Mouse (Mus musculus) right cerebral cortex, postnatal 4 days (tissue): Measurements from ENCODE around the gene Pick1.

Experiments used
- DNase-seq: peaks from one replicate; pipeline ENCODE4 v3.0.0-alpha.2; 2022

The Pick1 gene

GRCm38 (mm10) chr15:79271124-79271746, 42.3 kb downstream of the Pick1 start:
- DNase-seq = peak; percentile 70

GRCm38 (mm10) chr15:79273020-79273419, 44.0 kb downstream of the Pick1 start:
- no peak for DNase-seq

- no peak for DNase-seq
Measured at GRCm38 (mm10) chr15:79277728-79278127, 48.8 kb downstream of the Pick1 start.

DNA sequence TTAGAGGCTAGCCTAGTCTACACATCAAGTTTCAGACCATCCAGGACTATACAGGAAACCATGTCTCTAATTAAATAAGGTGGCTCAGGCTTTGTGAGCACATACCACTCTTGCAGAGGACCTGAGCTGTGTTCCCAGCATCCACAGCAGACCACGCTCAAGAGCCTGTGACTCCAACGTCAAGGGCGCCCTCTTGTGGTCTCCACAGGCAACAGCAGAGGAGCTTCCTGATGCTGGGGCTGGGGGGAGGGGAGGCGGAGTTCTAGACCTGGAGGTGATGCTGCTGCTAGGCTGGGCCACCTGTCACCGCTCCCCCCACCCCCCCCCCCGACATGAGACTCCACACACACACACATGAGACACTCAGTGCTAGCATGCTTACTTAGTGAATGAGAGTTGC, 51.2 kb downstream of the Pick1 start:
- no peak for DNase-seq

DNA sequence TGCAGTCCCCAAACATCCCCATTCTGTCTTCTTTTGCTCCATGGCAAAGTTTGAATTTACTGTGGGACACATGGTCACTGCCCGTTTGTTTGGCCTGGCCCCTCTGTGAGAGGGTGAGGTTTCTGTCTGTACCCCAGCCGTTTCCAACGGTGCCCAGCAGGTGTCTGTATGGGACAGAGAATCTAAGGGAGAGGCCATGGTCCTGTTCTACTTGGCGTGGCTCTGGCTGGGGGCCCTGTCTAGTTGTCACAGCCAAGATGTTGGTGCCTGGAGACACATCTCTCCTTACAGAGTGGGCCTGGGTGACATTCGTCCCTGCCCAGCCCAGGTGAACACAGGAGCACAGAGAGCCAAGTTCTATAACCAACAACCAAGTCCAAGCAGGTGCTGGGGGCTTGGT, 51.9 kb downstream of the Pick1 start:
- DNase-seq = no peak

GRCm38 (mm10) chr15:79281389-79281788, 52.4 kb downstream of the Pick1 start:
- no peak for DNase-seq

GRCm38 (mm10) chr15:79282434-79282833, 53.5 kb downstream of the Pick1 start:
- DNase-seq = no peak

GRCm38 (mm10) chr15:79283371-79283770, 54.4 kb downstream of the Pick1 start:
- no peak for DNase-seq

DNA sequence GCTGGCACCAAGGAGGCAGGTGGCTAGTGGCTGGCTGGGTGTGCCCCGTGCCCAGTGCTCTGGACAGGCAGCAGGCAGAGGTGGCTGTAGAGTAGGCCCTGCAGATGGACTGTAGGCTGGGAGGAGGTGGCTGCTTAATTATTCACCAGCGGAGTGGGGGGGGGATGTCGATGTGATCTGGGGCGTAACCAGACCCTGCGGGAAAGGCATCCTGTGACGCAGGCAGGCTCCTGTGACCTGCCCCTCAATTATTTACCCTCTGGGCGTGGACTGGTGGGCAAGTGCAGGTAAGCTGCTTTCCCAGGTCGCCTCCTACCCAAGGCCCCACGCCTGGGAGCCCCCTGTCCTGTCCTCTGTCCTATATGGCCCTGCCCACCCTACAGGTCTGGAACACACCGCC, 56.4 kb downstream of the Pick1 start, which contains the start of gene Baiap2l2:
Gene Baiap2l2 (minus strand): TSS at position 139 of the 400 bp plus-strand sequence.
- no peak for DNase-seq

DNA sequence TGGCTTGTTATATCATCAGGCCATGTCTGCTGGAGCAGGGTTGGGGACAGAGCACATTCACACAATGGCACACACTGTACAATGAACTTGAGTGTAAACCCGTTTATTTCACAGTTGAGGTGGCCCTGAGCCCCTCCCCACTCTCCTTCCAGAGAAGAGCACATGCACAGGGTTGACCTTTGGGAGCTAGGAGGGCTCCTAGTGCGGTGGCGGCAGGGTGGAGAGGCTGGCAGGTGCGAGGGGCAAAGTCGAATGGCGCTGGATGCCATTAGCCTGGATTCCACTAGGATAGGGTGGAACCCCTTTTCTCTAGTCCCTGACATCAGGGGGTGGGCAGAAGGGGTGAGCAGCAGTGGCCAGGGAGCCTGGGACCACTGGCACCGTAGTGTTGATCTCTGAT, 57.2 kb downstream of the Pick1 start:
- no peak for DNase-seq

DNA sequence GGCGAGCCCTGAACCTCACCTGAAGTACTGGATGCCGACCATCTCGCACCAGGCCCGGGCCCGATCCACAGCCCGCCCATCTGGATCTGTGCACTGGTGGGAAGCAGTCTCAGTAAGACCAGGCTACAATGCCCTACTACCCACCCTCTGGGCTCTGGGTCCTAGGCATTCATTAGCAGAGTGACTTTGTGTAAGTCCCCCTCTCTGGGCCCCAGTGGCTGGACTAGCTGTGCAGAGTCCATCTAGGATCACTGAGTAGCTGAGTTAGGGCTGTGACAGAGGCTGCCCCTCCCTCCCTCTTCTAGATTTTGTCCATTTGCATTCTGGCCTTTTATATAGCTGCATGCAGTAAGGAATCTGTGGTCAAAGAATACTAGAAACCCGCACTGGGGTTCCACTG, 58.1 kb downstream of the Pick1 start:
- no peak for DNase-seq

- DNase-seq = no peak
Measured at GRCm38 (mm10) chr15:79288387-79288786, 59.4 kb downstream of the Pick1 start.

DNA sequence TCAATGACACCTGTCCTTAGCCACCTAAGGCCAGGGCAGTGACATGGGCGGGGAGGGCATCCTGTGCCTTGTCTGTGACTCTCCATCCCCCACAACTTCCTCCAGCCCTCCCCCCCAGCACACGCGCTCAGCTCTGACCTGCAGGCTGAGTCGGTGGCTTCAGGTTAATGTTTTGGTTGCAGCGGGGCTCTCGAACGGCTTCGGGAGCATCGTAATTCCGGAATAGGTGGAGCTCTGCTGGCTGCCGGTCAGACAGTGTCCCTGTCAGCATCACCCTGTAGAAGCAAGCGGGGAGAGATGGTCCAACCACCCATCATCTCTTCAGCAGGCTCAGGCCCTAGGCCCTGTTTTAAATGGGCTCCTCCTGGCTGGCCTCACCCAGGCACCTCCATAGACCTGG, 60.5 kb downstream of the Pick1 start:
- DNase-seq = no peak

DNA sequence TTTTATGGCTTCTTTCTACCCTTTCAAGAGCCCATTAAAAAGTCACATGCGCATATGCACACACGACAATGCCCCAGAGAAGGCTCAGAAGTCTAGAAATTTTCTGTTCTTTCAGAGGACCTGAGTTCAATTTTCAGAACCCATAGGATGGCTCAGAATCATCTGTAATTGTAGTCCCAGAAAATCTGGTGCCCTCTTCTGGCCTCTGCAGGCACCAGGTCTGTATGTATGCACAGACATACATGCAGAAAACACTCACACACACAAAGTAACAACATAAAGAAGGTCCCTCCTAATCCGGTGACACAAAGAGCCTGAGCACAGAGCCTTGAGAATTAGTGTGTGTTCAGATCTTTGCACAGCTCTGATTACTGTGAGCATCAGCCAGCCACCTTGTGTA, 61.4 kb downstream of the Pick1 start:
- no peak for DNase-seq

- DNase-seq = no peak
Measured at GRCm38 (mm10) chr15:79292779-79293178, 63.8 kb downstream of the Pick1 start.

DNA sequence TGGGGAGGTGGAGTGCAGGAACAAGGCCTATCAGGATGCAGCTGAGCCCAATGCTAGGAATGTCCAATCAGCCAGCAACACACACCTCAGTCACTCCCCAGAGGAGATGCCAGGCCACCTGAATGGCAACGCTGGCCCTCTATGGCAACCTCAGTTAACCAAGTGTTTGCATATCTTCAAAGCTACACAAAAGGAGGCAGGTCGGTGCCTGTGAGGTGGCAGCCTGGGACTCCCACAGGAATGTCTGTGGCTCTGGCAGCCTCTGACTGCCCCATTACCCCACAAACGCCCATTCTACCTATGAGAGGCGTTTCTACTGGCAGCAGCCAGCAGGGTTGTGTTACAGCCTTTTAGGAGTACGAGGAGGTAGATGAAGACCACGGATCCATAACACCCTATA, 69.6 kb downstream of the Pick1 start:
- DNase-seq = no peak
